ENCODE assay signal across 23 mouse cellular contexts in genomic region chr4:94741824-94742223, GRCm38 (mm10). TPM values are rescaled to one million over a fixed set of nuclear protein-coding genes. Genes with fewer than 3 reads are reported as not detected.
DNase-seq lines count a peak whose midpoint lies in the region; ATAC-seq and TF ChIP-seq lines count a peak whose summit lies in the region.
"Had no signal": no experiment of that assay in that cellular context is flagged by ENCODE, and none has a peak within 500 bp of the region (broad histone marks: within the 10 kb centered on the region; RNA-seq: fewer than 3 reads in every experiment).

No protein-coding gene starts in this region.

- peaks cover 29% of the 10 kb centered on the region for H3K4me1 ChIP-seq in heart, embryonic 16.5 days (ENCODE audit: control insufficient read depth, insufficient read depth, low read length)
- H3K4me1 ChIP-seq in lung, adult 2 months (ENCODE audit: control insufficient read depth, insufficient read depth, low read length): peaks cover 6% of the 10 kb centered on the region; the same call in 1 of the 2 replicates
- H3K4me1 ChIP-seq: forebrain, embryonic 13.5 days; intestine, embryonic 15.5 days; midbrain, embryonic 13.5 days; neural tube, embryonic 15.5 days had no signal

- H3K4me3 ChIP-seq in gastrocnemius, adult 2 months: peak overlapping the region; percentile 75
- H3K4me3 ChIP-seq in heart, embryonic 16.5 days (ENCODE audit: low read length): peak overlapping the region; percentile 36
- H3K4me3 ChIP-seq in lung, adult 2 months (replicated peaks; ENCODE audit: extremely low read depth, low read depth, low read length): peak overlapping the region; percentile 53
- H3K4me3 ChIP-seq: embryonic facial prominence, embryonic 10.5 days; forebrain, embryonic 13.5 days; intestine, embryonic 15.5 days; left cerebral cortex, adult 2 months; limb, embryonic 10.5 days; midbrain, embryonic 13.5 days; myocyte; neural tube, embryonic 15.5 days had no signal

- 43% methylated on average over 1 of the region's 1 CpGs for WGBS in heart, embryonic 16.5 days
- 46% methylated on average over 1 of the region's 1 CpGs for WGBS in lung, adult 2 months

- TF ChIP-seq POLR2A in lung, adult 2 months (IDR thresholded peaks at IDR 0.05; ENCODE audit: borderline replicate concordance, extremely low read depth, low read depth, low read length): no peak

- no peak for ATAC-seq in heart, embryonic 16.5 days (replicated peaks; ENCODE audit: extremely low read depth, insufficient read depth, low FRiP score)
- ATAC-seq: forebrain, embryonic 13.5 days; intestine, embryonic 15.5 days; midbrain, embryonic 13.5 days had no signal

- peak overlapping the region; percentile 90 for H3K27ac ChIP-seq in gastrocnemius, adult 2 months
- peak overlapping the region; percentile 24 for H3K27ac ChIP-seq in heart, embryonic 16.5 days (ENCODE audit: low read length)
- H3K27ac ChIP-seq: embryonic facial prominence, embryonic 10.5 days; forebrain, embryonic 13.5 days; hindbrain, embryonic 14.5 days; intestine, embryonic 15.5 days; left cerebral cortex, adult 2 months; limb, embryonic 10.5 days; midbrain, embryonic 13.5 days; neural tube, embryonic 15.5 days had no signal

- no peaks in the 10 kb centered on the region for H3K36me3 ChIP-seq in heart, embryonic 16.5 days (ENCODE audit: control insufficient read depth, insufficient read depth)
- H3K36me3 ChIP-seq: embryonic facial prominence, embryonic 10.5 days; intestine, embryonic 15.5 days; limb, embryonic 10.5 days; midbrain, embryonic 13.5 days; neural tube, embryonic 15.5 days had no signal

- intact Hi-C loops in gastrocnemius, adult 2 months (cut with DNase I): no loop called here

- DNase-seq in gastrocnemius, adult 2 months: no peak
- DNase-seq in gastrocnemius, adult 8-10 months (ENCODE audit: low spot score in 2 of 2): no peak
- DNase-seq in heart, adult 11 months: no peak
- no peak for DNase-seq in lung, adult 2 months
- no peak for DNase-seq in lung, postnatal 14 days
- peak; percentile 46 for DNase-seq in lung, postnatal 36 days
- no peak for DNase-seq in right cerebral cortex, postnatal 10 days (ENCODE audit: low spot score in 2 of 2)
- DNase-seq: adrenal gland, adult 8-10 months; cerebellum, adult 18-20 months; gastrocnemius, postnatal 36 days; right cerebral cortex, postnatal 4 days; thymus, postnatal 14 days had no signal

- no peaks in the 10 kb centered on the region for H3K27me3 ChIP-seq in heart, embryonic 16.5 days (ENCODE audit: control insufficient read depth, insufficient read depth, low read length)
- H3K27me3 ChIP-seq: forebrain, embryonic 13.5 days; intestine, embryonic 15.5 days; midbrain, embryonic 13.5 days; neural tube, embryonic 15.5 days had no signal

- no peak for TF ChIP-seq CTCF in gastrocnemius, adult 2 months (IDR thresholded peaks at IDR 0.05)
- no peak for TF ChIP-seq CTCF in lung, adult 2 months (IDR thresholded peaks at IDR 0.05; ENCODE audit: insufficient read depth, low read length)

- H3K9ac ChIP-seq in heart, embryonic 16.5 days (ENCODE audit: low read length): no peak overlapping the region
- H3K9ac ChIP-seq: forebrain, embryonic 13.5 days; hindbrain, embryonic 14.5 days; intestine, embryonic 15.5 days; midbrain, embryonic 13.5 days; neural tube, embryonic 15.5 days had no signal

- H3K9me3 ChIP-seq in heart, embryonic 16.5 days (replicated peaks; ENCODE audit: control insufficient read depth, low read length): no peaks in the 10 kb centered on the region
- H3K9me3 ChIP-seq: embryonic facial prominence, embryonic 10.5 days; forebrain, embryonic 13.5 days; intestine, embryonic 15.5 days; limb, embryonic 10.5 days; midbrain, embryonic 13.5 days; neural tube, embryonic 15.5 days had no signal

- peak overlapping the region; percentile 45 for H3K4me2 ChIP-seq in heart, embryonic 16.5 days (ENCODE audit: low read depth, low read length)
- H3K4me2 ChIP-seq: forebrain, embryonic 13.5 days; hindbrain, embryonic 14.5 days; intestine, embryonic 15.5 days; liver, embryonic 11.5 days; midbrain, embryonic 13.5 days; neural tube, embryonic 15.5 days had no signal

RNA-seq across cellular contexts. Expression of gene Tek, which starts 2.7 kb away (rescaled TPM):
- 10 to 100 TPM; 14.4 to 17.0 TPM for total RNA-seq in gastrocnemius, adult 2 months (2021)
- 10 to 100 TPM in 2 of 4 experiments, 1 to 10 TPM in 2; 7.4 to 10.6 (median 9.3) TPM for total RNA-seq in gastrocnemius, adult 8-10 months (2022)
- polyA plus RNA-seq in heart, embryonic 16.5 days (2015; fragmentation: Nextera tagmentation; extraction: Ambion mirVana): 39.3 and 40.2 TPM in 2 replicates
- 76.1 and 78.6 TPM in 2 replicates for polyA plus RNA-seq in lung, adult 2 months (2012; rRNA removed)
